Mouse (Mus musculus) natural killer cell, adult 2 months (primary cell): ENCODE measurements at regions not wholly inside any gene's neighbourhood (a gene's known extent, or its start where the extent isn't known, plus 50 kb on each side); places are given as distances from the start of the nearest gene placed in this dataset.

Source experiments
- DNase-seq, 2 experiments: peaks; one replicate each; pipeline ENCODE4 v3.0.0; 2022; ENCODE audit warnings: low spot score in 2 of 2

- no peak for DNase-seq
Measured at GRCm38 (mm10) chr1:43247609-43248008, 50.8 kb upstream of the Fhl2 start.

GRCm38 (mm10) chr1:43250281-43250680, 53.5 kb upstream of the Fhl2 start:
- DNase-seq: no peak

DNA sequence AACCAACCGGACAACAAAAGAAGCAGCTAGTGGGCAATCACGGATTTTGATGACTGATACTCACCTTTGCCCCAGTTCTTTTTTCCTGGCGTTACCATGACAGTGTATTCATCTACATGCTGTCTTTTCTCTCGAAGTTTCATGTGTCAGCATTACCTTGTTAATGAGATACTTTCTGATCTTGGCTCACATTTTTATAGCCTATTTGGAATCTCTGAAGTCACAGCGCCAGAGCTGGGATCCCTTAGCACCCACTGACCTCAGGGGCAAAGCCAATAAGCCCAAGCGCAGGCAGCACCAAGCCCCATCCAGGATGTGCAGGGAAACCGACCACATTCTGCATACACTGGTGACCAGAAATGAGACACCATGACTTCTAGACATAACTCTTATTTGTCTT, 54.6 kb upstream of the Fhl2 start:
- DNase-seq: no peak

DNA sequence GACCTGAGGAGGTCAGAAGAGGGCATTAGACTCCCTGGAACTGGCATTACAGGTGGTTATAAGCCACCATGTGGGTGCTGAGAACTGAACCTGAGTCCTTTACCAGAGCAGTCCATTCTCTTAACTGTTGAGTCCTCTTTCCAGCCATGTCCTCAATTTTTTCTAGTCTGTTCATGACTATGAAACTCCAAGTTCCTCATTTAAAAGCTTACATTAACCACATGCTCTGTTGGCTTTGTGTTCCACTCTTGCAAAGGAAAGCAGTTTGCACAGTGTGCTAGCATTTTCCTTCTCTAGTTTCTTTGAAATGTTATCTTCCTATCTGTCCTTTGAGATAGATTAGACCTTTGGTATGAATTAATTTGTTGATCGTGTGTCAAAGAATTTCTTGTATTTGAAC, 57.3 kb upstream of the Fhl2 start:
- DNase-seq: no peak

GRCm38 (mm10) chr1:43256078-43256477, 59.3 kb upstream of the Fhl2 start:
- DNase-seq: no peak

GRCm38 (mm10) chr1:43257909-43258308, 61.1 kb upstream of the Fhl2 start:
- DNase-seq: no peak

DNA sequence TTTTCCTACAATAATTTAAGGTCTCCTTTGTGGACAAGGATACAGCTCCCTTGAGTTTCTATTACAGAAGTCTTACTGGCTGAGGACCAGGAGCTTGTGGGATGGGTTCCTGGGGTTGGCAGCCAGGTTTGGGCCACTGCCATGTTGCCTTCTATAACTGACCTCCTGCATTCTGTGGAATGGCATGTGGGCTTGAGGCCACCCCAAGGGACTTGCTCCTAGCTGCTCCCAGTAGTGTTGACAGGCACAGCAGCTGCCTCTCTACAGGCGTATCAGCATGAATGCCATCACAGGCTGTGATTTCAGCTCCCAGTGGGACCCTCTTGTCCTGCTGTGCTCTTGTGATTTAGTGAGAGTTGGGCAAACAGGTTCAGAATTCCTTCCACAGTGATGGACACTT, 63.1 kb upstream of the Fhl2 start:
- DNase-seq: no peak

DNA sequence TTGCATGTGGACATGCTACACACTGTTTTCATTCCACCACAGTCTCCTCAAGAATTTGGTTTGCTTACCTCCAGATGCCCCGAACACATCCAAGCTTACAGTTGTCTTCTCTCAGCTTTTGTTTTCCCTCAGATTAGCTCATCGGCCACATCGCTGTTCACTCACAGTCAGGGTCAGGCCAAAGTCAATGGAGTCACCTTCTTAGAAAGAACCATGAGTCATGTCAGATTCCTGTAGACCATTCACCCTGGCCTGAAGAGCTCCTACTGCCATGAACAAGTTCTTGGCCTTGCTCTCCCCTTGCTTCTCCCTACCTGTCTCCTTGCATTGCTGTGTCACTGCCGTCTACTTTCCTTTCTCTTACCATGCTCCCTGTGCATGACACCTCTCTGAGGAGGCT, 63.7 kb upstream of the Fhl2 start:
- DNase-seq: no peak

DNA sequence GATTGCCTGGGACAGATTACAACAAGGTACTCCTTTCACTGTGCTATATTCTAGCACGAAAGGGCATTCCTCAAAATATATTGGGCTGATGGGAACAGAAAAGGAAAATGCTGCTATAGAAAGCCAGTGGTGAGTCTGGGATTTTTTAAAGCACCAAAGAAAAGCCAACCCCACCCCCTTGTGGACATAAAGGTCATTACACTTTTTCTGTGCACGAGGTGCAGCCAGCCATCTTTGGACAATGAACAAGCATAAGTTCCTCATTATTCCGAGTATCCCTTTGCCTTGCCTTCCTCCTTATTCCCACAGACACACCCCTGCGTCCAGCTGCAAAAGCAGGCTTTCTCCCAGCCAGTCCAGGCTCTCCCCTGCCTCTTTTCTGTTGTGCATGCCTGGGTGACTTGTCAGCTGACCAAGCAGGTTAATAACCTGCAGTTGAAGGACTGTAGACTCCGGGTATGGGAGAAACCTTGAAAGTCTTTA, 67.7 kb upstream of the Fhl2 start:
- DNase-seq: peak; percentile 62 to 64

GRCm38 (mm10) chr1:43265699-43266455, 69.1 kb upstream of the Fhl2 start:
- no peak for DNase-seq

DNA sequence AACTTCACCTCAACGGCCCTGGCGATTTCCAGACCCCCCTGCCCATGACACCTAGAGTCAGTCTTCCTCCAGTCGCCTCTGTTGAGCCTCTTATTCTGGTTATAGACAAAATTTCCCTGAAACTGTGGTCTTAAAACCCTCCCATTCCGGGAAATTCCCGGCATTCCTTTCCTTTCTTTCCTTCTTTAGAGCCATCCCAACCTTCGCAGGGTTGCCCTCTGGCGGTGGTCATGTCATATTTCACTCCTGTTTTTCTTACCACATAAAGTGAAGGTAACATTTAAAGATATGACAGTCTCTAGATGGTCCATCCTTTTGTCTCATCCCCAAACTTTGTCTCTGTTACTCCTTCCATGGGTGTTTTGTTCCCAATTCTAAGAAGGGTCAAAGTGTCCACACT, 72.9 kb upstream of the Fhl2 start:
- DNase-seq: no peak

- no peak for DNase-seq
Measured at GRCm38 (mm10) chr1:43273236-43273868, 76.6 kb upstream of the Fhl2 start.

DNA sequence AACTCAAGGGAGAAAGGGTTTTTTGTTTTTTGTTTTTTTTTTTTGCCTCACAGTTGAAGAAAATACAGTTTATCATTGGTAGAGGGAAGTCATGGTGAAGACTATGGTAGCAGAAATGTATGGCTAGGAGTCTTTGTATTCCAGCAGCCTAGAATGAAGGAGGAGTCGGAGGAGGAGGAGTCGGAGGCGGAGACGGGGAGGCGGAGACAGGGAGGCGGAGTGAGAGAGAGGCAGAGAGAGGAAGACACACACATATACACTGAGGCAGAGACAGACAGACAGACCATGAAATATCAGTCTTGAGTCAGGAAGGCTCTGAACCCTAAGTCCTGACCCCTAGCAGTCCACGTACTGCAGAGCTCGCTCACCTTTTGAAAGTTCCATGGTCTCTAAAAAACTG, 95.0 kb upstream of the Fhl2 start:
- DNase-seq: no peak

DNA sequence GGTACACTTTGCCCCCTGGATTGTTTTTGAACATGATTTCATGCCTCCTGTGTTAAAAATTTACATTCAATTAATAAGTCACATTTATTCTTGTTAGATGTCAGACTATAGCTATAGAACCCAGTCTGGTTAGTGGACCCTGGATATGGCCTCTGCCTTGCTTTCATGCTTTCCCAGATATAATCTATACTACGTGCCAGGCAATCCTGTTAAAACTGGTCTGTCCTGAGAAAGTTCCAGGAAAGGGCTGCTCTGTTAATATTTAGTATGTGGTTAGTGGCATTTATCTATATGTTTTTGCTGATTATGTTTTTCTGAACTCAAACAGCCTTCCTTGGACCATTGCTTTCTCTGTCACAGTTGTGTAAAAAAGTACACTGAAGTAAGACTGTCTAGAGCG, 95.8 kb upstream of the Fhl2 start:
- DNase-seq: no peak

DNA sequence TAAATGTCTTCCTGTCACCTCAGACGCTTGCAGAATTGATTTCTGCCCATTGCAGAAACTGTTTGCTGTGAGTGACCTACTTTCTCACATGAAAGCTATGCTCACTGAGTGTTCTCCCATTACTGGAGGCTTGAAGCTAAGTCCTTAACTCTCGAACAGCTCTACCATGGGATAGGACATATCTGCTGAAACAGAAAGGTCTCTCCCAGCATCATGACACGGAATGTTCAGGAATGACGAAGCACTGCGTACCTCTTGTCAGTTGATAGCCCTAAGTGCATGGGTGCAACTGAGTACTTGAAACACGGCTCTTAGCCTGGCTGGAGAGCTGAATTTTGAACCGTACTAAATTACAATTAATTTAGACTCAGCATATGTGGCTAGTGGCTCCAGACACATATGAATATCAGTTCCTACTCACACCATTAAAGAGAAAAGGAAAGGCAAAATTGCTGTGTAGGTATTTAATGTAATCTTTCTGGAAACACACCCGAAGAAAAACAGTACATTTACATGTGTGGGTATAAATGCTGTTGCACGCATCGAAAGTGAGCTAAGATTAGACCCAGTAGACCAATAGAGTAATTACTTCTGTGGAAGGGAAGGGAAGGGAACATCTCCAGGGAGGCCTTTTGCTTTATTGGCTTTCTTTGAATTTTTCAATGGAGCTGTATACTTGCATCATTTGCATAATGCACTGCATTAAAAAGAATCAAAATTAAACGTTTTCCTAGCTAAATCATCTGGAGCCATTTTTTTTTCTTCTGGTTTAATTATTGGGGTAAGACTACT, 97.6 kb upstream of the Fhl2 start:
- DNase-seq: no peak

DNA sequence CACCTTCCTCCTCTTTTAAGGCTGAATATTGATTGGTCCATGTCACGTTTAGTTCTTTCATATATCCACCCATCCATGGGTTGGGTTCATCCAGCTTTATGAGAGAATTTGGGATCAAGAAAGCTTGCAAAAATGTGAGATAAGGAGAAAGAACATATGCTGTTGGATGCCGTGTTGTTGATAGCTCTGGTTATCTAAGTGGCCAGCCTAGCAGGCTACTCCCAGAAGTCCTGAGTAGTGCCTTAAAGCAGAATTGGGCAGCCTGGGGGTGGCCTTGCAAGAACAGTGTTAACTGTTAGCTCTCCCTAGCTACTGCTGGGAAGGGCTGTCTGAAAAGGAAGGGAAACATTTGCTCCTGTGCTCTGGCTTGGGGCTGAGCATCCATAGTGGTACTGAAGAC, 100.8 kb upstream of the Fhl2 start:
- DNase-seq: no peak

DNA sequence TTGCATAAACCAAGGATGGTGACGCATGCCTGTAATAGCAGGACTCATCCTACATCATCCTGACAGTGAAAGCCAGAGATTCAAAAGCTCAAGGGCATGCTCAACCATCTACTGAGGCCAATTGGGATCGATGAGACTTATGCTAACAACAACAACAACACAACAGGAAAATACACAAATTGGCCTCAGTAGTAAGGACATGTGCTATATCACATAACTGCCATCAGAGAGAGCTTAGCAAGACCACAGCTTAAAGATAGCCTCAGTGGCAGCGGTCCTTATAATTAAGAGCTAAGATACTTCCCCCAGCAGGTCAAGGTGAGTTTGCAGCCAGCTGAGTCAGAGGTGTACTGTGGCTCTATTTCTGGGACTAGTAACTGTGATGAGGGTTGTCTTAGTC, 102.0 kb upstream of the Fhl2 start:
- DNase-seq: no peak

GRCm38 (mm10) chr1:43299490-43300302, 102.9 kb upstream of the Fhl2 start:
- DNase-seq: peak in 1 of 2 experiments; percentile 5

DNA sequence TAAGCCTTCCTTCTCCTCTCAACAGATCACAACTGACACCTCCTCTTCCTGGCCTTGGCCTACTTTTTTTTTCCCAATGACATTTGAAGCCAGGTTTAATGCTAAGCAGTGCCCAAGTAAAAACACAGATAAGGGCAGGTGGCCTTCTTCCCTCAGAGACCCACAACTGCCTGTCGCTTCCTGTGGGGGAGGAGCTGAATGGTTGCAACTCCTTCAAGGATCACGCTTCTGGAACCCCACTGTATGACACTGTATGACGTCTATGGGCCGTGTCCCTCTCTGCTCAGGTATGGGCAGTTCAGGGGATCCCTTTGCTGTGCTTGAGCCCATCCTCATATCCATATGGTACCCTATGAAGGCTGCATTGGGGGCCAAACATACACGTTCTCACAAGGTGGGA, 103.9 kb upstream of the Fhl2 start:
- DNase-seq: no peak

DNA sequence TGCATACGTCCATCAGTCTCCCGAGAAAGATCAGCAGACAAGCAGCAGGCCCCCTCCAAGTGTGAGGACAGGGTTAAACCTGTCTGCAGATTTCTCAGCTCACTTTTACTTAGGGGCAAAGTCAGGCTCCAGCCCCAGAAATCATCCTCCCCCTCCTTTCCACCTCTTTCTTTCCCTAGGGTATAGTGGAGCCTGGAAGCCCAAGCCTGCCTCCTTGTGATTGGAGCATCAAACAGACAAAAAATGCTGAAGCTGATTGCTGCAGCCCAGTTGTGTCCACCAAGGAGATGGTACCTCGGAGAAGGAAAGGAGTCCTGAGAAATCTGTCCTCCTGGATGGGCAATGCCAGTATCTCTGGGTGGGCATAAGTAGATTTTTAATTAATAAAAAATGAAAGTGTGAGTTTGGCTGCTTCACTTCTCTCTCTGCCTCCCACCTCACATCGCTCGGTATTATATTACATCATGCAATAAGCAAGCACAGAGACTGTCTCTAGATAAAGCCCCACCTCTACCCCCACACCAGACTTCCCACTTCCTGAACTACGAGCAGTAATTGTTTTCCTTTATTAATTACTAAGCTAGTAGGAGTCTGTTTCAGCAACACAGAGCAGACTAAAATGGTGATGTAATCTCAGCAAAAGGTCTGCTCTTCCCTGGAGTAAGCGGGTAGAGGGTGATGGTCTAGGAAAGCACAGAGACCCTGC, 105.2 kb upstream of the Fhl2 start:
- DNase-seq: no peak

DNA sequence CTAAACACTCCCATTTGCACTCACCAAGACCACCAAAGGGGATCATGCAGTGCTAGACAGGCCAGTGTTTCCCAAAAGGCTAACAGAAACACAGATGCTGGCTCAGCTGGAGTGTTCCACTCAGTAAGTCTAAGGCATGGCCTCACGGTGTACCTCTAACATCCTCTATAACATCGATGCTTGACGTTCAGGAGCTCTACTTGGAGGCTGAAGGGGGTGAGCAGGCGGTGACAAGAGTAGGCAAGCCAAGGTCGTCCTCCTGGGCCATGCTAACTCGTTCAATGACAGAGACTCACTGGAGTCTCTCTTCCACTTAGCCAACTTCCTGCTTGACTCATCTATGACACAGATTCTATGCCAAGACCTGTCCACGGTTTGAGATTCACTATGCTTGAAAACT, 105.9 kb upstream of the Fhl2 start:
- no peak for DNase-seq
